Mouse (Mus musculus): ENCODE measurements around the gene Setd1b.
A peak's percentile ranks its signal among the peaks of the same experiment; 100 is the strongest.

Gene Setd1b

GRCm38 (mm10) chr5:123127031-123127430 is 15.0 kb upstream of the Setd1b start:
- DNase-seq (ENCODE audit: low spot score in 2 of 2): no peak

DNA sequence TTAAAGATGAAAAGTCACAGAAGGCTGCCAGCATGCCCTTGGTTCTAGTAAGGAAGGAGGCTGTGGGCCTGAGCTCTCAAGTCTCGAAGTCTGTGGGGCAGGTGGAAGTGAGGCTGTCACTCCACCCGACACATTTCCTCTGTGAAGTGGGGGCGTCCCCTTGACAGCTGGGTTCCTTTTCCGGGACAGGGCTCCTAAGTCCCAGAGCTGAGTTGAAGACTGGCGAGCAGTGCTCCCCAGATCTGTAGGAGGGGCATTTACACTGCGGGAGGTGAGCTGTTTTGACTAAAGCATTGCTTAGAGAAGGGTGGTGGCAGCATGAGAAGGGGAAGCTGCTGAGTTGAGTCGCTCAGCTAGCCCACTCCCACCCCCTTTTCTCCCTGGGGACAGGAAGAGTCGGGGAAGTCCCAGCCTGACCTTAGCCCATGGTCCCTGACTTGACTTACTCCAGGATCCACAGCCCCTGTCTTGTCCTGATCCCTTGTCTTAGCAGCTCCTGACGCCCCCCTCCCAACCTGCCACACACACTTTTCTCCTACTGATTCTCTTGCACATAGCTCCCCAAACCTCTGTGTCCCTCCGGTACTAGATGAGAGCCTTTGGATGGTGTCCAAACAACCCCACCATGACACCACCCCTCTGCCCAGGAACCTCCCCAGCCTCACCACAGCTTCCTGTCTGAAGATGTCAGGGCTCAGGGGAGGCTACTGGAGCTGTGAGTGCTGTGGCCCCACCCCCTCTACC is 13.4 kb upstream of the Setd1b start:
- no peak for DNase-seq (ENCODE audit: low spot score in 2 of 2)

- DNase-seq (ENCODE audit: low spot score in 2 of 2): no peak
These were observed 12.7 kb upstream of the Setd1b start for GRCm38 (mm10) chr5:123129170-123129757.

DNA sequence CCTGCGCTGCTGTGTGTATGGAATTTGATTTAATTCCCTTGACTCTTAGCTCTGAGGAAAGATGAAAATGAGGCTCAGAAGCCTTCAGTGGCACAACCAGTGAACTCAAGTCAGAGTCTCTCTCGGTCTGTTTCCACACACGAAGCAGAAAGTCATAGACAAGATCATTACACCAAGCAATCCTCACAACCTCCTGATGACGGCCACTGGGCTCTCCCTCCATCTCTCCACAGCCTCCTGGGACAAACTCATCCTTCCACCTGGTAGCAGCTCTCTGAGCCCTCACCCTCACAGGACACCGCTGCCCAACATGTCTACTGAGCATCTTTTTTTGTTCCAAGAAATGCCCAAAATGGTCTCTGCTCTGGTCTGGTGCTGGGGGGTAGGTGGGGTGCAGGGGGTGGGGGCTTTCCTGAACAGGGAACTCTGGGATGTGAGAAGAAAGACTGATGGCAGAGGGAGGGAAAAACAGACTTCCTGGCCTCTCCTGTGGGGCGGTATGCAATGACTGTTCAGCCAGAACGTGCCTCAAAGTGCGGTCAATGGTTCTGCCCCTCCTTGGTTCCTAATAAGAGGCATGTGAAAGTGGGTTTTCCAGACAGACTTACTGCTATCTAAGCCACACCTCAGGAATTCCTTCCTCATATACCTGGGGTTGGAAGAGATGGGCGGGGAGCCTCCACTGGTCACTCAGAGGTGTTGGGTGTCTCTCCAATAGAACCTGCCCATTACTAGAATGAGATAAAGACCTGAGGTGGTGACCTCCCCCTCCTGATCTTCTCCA is 11.8 kb upstream of the Setd1b start:
- DNase-seq (ENCODE audit: low spot score in 2 of 2): no peak

GRCm38 (mm10) chr5:123130814-123131148 is 11.2 kb upstream of the Setd1b start:
- DNase-seq (ENCODE audit: low spot score in 2 of 2): no peak

- peak; percentile 69 to 76 for DNase-seq (ENCODE audit: low spot score in 2 of 2)
These were observed 9.5 kb upstream of the Setd1b start, which contains the start of gene Rhof for GRCm38 (mm10) chr5:123132308-123133071. Gene Rhof, minus strand, starts transcription at chr5:123132692.

- DNase-seq (ENCODE audit: low spot score in 2 of 2): peak; percentile 89 to 91
These were observed 8.8 kb upstream of the Setd1b start for GRCm38 (mm10) chr5:123133083-123133783.

DNA sequence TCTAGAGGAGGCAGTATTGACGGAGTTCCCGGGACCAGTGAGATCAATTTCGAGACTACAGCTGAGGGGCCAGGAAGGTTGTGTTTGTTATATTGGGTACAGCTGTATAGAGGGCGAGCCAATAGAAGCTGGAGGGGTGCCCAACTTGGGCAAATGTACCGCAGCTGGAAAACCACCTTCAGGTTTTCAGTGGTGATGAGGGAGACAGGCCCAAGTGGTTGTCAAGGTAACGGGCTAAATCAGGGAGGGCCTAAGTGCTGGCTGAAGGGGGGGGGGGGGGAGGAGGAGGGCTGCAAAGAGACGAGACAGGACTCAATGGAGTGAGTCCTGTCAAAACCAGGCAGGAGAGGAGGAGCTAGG is 8.2 kb upstream of the Setd1b start:
- DNase-seq (ENCODE audit: low spot score in 2 of 2): no peak

- DNase-seq (ENCODE audit: low spot score in 2 of 2): peak; percentile 42 to 66
These were observed 7.7 kb upstream of the Setd1b start for GRCm38 (mm10) chr5:123134186-123134874.

DNA sequence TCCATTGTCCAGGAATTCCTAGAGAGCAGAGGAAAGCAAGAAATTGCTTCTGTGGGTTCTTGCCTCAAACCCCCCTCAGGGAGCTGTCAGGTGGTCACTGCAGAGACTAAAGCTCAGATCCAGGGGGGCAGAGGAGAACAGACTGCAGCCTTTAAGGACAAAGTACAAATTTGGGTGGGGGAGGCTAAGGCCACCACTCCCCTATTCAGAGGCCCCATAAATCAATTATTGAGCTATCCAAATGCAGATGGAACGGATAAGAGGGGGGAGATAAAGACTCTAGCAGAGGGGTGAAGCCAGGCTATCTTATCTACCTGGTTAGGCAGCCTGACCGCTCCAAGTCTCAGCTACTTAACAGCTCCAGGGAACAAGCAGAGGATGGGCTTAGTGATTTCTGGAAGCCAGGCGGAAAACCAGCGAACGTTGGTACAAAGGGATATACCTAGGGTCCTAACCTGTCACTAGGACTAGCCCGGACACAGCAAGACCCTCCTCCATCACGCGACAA is 7.1 kb upstream of the Setd1b start:
- no peak for DNase-seq (ENCODE audit: low spot score in 2 of 2)

- peak; percentile 90 to 96 for DNase-seq (ENCODE audit: low spot score in 2 of 2)
These were observed 6.3 kb upstream of the Setd1b start for GRCm38 (mm10) chr5:123135471-123136360.

GRCm38 (mm10) chr5:123136361-123137043 is 5.5 kb upstream of the Setd1b start:
- peak; percentile 88 to 96 for DNase-seq (ENCODE audit: low spot score in 2 of 2)

- DNase-seq (ENCODE audit: low spot score in 2 of 2): peak; percentile 95
These were observed 4.7 kb upstream of the Setd1b start for GRCm38 (mm10) chr5:123137044-123137909.

GRCm38 (mm10) chr5:123137910-123138229 is 4.1 kb upstream of the Setd1b start:
- DNase-seq (ENCODE audit: low spot score in 2 of 2): no peak

DNA sequence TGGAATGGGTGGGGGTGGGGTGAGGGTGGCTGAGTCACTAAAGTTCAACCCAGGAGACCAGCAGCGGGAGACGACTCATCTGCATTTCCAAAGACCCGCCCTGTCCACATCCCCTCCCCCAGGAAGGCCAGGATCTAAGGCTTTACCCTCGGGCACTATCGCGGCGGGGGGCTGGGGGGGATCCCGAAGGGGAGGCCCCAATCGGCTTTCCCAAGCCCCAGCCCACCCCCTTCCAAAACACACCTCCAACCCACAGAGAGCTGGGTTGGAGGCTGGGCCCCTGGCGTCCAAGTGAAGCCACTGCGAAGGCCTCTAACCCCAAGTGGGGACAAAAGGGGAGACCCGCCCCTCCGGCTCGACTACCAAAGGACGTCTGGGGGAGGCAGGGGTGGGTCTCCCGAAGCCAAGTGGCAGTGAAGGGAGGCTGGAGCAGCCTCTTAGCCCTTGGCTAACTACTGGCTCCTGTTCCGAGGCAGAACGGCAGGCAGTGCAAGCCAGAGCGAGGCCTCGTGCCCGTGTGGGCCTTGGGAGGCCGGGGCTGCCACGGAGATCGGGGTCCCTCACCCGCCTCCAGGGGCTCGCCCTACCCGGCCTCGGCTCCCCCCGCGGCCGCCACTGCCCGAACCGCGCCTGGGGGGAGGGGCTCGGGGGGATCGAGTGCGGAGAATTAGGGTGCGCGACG is 3.6 kb upstream of the Setd1b start:
- DNase-seq (ENCODE audit: low spot score in 2 of 2): peak; percentile 74 to 79

DNA sequence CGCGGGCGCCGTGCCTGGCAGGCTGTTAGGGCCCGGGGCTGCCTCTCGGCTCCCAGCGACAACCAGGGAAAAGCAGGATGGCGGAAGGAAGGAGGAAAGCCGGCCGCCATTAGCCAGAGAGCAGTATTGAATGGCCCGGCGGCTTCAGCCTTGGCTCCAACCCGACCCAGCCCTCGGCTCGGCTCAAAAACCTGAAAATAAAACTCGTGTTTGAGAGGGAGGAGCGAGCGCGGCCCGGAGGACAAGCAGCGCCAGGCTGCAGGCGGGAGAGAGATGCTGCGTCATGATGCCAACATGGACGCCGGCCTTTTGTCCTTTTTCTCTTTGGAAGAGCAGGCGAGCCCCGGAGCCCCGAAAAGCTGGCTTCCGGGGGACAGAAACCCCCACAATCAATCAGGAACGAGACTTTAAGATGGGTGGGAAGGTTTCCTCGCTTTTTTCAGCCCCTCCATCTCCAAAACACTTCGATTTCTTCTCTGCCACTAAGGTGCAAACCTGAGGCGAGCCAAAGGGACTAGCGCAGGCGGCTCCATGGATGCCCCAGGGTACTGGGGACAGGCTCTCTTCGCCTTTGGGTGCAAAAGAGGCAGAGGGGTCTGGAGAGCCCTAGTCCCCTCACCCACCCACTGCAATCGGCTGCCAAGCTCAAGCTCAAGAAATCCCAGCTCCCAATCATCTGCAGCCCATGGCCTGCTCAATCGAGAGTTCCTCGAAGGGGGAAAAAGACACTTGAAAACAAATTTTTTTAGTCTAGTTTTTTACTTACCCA is 2.9 kb upstream of the Setd1b start:
- DNase-seq (ENCODE audit: low spot score in 2 of 2): peak; percentile 78 to 89
